Mouse (Mus musculus) adrenal gland, adult 8-10 months (tissue): Measurements from ENCODE around the gene Srpx. TPM values are rescaled to one million over a fixed set of nuclear protein-coding genes. Genes with fewer than 3 reads are reported as not detected.

Source experiments
- DNase-seq: peaks from one replicate; pipeline ENCODE4 v3.0.0; 2022
- total RNA-seq, 4 experiments: library from RNA; stranded (reverse); gene quantifications; 2 replicates each; pipeline ENCODE4 v1.2.4; 2022

Gene Srpx
- 1 to 10 TPM; 4.0 to 6.4 (median 4.6) TPM for total RNA-seq

GRCm38 (mm10) chrX:10117065-10117719 is at the start of gene Srpx:
Srpx (minus strand) TSS chrX:10117709.
- no peak for DNase-seq

DNA sequence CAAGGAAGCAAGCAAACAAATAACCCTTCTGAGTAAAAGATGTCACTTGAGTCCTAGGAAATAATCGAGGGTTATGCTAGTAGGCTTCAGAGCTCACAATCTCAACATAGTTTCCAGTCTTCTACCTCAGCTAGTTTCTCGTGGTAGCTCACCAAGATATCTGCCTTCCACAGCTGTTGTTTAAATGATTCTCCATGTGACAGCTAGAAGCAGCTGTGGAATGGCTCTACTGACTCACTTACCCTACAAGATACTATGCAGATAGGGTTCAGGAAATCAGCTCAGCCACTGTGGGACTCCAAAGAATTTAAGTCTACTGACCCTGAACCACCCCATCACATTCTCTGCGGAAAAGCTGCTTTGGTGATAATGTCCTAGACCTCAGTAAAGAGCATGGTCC is 34.9 kb upstream of the Srpx start:
- no peak for DNase-seq

GRCm38 (mm10) chrX:10115780-10116179 is 1.7 kb downstream of the Srpx start:
- no peak for DNase-seq

DNA sequence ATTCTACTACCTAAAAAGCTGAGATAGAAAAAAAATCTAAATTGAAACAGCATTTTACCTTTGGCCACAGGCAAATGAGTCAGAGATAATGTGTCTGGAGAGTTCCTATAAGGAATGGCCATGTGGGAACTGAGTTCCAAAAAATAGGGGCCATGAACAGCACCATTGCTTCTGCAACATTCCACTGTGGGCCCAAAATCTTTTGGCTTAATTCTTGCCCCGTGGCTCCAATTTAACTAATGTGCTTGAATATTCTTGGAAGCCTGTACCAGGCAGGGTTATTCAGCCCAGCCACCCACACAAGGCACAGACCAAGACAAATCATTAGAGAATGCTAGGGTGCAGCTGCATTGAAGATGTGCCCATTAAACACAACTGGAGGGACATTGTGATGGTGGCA is 6.8 kb downstream of the Srpx start:
- no peak for DNase-seq

DNA sequence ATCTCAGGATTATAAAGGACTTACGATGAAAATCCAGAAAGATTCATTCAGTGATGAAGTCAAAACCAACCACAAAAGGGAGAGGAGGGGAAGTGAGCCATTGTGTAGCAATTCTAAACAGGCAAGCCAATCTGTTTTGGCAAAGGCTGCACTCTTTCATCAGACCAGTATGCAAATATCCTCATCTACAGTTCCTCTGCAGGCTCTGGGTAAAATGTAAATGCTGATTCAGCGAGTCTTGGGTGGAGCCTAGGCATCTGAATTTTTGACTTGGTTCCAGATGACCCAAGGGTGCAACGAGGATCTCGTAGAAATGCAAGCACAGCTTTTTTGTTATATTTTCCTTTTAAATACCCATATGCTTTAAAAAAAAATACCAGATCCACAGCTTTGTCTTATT is 9.0 kb downstream of the Srpx start:
- no peak for DNase-seq

GRCm38 (mm10) chrX:10105475-10105874 is 12.0 kb downstream of the Srpx start:
- no peak for DNase-seq

GRCm38 (mm10) chrX:10102739-10103138 is 14.8 kb downstream of the Srpx start:
- no peak for DNase-seq

DNA sequence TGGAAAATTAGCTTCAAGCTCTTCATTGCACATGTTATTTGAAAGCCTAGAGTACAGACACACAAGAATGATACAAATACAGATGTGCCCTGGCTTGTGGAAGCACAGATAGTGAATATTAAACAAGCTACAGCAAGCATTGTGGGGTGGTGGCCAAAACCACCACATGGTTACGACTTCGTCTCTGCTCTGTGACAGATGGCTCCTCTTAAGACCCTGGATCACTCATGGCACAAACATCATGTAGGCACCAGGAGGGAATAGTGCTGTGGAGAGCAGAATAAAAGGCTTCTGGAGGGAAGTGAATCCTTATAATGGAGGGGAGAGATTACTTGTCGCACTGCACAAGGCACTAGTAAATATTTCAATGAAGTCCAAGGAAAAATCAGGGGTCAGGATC is 21.7 kb downstream of the Srpx start:
- no peak for DNase-seq

DNA sequence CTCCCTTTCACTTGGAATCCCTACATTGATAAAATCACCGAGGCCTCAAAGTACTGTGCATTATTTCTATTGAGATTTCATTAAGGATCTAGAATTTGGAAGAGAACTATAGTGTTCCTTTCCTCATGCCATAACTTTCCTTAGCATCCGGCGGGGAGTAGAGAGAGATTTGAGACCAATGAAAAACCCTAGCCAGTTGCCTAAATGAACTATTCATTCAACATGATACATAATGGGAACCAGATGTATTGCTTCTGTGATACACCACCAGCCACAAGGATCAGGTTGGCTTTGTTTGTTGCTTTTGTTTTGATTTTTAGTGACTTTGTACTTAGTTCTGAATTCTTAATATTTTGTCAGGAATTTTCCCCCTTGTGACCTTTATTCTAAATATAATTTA is 37.1 kb downstream of the Srpx start:
- no peak for DNase-seq

DNA sequence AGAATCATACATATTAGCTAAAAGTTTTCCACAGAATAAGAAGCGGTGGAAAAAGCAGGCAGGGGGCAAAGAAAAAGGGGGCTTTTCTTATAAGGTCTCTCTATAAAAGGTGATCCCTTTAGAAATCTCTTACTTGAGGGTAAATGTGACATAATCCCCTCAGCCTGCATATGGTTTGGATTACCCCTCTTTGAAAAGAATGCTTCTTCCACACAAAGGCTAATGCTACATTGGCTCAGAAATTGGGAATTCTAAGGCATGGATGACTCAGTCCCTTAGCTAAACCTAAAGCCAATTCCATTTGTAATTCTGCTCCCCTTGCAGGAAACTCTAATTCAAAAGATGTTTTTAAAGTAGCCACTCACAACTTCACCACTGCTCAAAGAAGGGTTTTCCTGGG is 37.5 kb downstream of the Srpx start:
- DNase-seq, result no peak

DNA sequence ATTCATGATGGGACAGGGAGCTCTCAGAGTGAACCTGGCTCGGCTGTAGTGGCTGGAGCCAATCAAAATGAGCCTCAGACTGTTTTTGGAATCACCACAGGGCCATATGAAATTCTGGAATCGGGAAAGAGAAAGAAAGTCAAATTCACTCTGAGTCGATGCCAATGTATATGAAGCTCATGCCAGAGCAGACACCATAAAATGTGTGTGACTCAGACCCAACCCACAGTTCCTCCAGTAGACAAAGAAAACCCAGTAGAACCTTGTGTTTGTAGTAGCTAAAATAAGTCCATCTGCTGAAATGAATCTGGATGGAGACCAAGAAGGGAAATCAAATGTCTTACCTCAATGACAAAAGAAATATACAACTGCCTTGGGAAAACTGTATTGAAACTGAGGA is 43.5 kb downstream of the Srpx start:
- no peak for DNase-seq

- DNase-seq, result no peak
Observed at GRCm38 (mm10) chrX:10071529-10071928, 46.0 kb downstream of the Srpx start.

GRCm38 (mm10) chrX:10070689-10071088 is 46.8 kb downstream of the Srpx start:
- DNase-seq, result no peak

DNA sequence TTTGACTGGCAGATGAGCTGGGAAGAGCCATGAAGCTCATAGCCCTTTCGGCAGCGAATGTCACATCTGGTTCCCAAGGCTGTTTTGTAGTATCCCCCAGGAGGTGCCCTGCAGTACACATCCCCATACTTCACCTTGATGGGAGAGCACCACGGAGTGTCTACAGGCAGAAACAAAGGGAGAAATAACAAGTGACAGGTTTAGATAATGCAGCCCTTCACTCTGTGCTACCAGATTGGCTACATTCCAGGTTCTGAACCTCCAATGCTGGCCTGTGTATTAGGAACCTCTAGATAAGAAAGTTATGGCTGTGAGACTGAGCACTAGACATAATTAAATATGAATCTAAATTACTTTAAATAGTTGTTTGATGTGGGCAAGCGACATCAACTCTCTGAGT is 48.1 kb downstream of the Srpx start:
- DNase-seq, result no peak

DNA sequence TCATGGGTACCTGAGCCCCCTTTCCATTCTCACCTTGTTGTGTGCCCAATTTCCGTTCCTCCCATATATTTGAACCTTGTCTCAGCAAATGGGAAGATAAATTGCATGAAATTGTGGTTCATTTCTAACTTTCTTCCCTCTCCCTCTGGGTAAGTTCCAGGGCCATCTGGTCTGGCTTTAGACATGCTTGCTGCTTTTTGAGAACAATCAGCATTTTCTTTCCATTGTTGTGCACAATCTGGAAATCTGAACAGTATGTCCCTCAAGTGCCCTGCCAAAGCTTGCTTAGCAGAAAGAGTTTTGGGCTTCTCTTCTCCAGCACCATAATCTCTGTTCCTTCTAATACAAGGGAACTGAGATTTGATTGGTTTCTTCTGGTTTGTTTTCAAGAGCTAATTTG is 53.7 kb downstream of the Srpx start:
- DNase-seq, result no peak

GRCm38 (mm10) chrX:10063361-10063760 is 54.1 kb downstream of the Srpx start:
- DNase-seq, result no peak

GRCm38 (mm10) chrX:10062201-10062600 is 55.3 kb downstream of the Srpx start:
- DNase-seq, result no peak

DNA sequence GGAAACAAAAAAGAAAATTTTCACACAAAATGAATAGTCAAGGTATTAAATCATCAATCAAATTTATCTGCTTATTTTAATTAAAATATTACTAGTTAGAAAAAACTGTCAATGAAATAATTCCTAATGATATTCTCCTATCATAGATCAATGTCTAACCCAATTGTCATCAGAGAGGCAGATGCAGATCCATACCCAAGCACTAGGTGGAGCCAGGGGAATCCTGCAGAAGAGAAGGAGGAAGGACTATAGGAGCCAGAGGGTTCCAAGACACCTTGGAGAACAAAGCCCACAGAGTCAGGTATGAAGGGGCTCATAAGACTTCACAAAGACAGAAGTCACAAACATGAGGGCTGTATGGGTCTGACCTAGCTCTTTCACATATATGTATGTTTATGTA is 82.8 kb downstream of the Srpx start:
- DNase-seq, result no peak

DNA sequence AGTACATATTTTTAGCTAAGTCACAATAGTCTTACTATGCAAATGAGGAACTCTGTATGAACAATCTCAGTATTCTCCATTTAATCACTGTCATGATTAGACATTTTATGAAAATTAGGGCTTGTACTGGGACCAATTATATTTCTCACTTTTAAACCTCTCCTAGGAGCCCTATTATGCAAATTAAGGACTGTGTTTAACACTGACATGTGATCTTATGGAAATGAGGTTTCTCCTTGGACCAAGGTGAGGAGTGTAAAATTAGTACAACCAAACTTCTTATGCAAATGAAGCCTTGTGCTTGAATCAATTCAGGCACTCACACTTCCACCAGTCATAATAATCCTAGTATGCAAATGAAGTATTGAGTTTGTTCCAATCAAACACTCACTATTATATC is 107.3 kb downstream of the Srpx start:
- no peak for DNase-seq

GRCm38 (mm10) chrX:10007675-10008270 is 109.7 kb downstream of the Srpx start:
- DNase-seq, result no peak

- no peak for DNase-seq
Observed at GRCm38 (mm10) chrX:10005946-10006345, 111.6 kb downstream of the Srpx start.

GRCm38 (mm10) chrX:10000718-10001117 is 116.8 kb downstream of the Srpx start:
- no peak for DNase-seq
